ENCODE assay signal across 22 mouse cellular contexts in the genomic region with DNA sequence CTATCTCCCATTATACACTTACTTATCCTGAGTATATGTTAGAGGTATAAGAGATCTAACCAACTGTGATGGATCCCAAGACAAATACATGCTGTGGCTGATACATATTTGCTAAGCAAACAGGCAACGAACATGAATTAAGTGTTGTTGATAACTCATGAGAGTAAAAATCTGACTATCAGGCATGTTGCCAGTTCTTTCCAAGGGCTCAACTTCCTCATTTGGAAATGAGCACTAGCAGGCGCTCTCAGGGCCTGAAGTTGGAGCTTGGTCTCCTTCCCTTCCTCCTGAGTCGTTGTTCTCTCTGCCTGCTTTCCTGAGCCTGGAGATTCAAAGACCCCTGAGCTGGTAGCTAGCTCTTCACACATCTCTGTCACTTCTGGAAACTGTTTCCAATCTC.
DNase-seq lines count a peak whose midpoint lies in the region; ATAC-seq and TF ChIP-seq lines count a peak whose summit lies in the region.
"Had no signal": no experiment of that assay in that cellular context is flagged by ENCODE, and none has a peak within 500 bp of the region (broad histone marks: within the 10 kb centered on the region; RNA-seq: fewer than 3 reads in every experiment).

No protein-coding gene starts in this region.

- H3K4me2 ChIP-seq in intestine, postnatal 0 days (replicated peaks; ENCODE audit: low read depth): no peak overlapping the region
- no peak overlapping the region for H3K4me2 ChIP-seq in intestine, embryonic 16.5 days (ENCODE audit: low read depth, low read length)
- H3K4me2 ChIP-seq in midbrain, embryonic 13.5 days (replicated peaks): no peak overlapping the region
- no peak overlapping the region for H3K4me2 ChIP-seq in liver, embryonic 12.5 days
- H3K4me2 ChIP-seq: embryonic facial prominence, embryonic 12.5 days; forebrain, embryonic 12.5 days; heart, embryonic 13.5 days; hindbrain, embryonic 13.5 days had no signal

- TF ChIP-seq CTCF in intestine, postnatal 0 days (IDR thresholded peaks at IDR 0.05; ENCODE audit: low read depth): 0 out of 2 replicates have a peak, but pooled peaks have one; percentile 8

- no peak overlapping the region for H3K4me3 ChIP-seq in intestine, postnatal 0 days (ENCODE audit: low read depth, low read length)
- H3K4me3 ChIP-seq in intestine, embryonic 16.5 days (ENCODE audit: low read length): no peak overlapping the region
- H3K4me3 ChIP-seq in midbrain, embryonic 13.5 days (replicated peaks): no peak overlapping the region
- no peak overlapping the region for H3K4me3 ChIP-seq in liver, embryonic 12.5 days
- H3K4me3 ChIP-seq: embryonic facial prominence, embryonic 12.5 days; forebrain, embryonic 12.5 days; gastrocnemius, adult 2 months; heart, embryonic 13.5 days; hindbrain, embryonic 13.5 days had no signal

- WGBS in intestine, postnatal 0 days: 57% methylated on average over 3 of the region's 3 CpGs
- 54% methylated on average over 3 of the region's 3 CpGs for WGBS in intestine, embryonic 16.5 days
- 84% methylated on average over 3 of the region's 3 CpGs for WGBS in midbrain, embryonic 13.5 days
- WGBS in liver, embryonic 12.5 days (ENCODE audit: insufficient replicate concordance): 38% methylated on average over 3 of the region's 3 CpGs

- DNase-seq in 416B (ENCODE audit: low read depth): peak; percentile 20
- DNase-seq in lung, postnatal 25 days (ENCODE audit: low spot score): peak; percentile 13
- no peak for DNase-seq in right cerebral cortex, postnatal 10 days (ENCODE audit: low spot score in 2 of 2)
- DNase-seq: adrenal gland, adult 8-10 months; cerebellum, adult 11 months; cerebellum, adult 9-10 months; cerebellum, postnatal 25 days; forebrain, postnatal 0 days; gastrocnemius, adult 2 months; gastrocnemius, postnatal 25 days; heart, postnatal 4 days had no signal

- H3K4me1 ChIP-seq in intestine, postnatal 0 days (replicated peaks; ENCODE audit: control insufficient read depth, insufficient read depth, low read length): no peaks in the 10 kb centered on the region
- no peaks in the 10 kb centered on the region for H3K4me1 ChIP-seq in intestine, embryonic 16.5 days (ENCODE audit: control insufficient read depth, insufficient read depth, low read length)
- H3K4me1 ChIP-seq in midbrain, embryonic 13.5 days (replicated peaks): no peaks in the 10 kb centered on the region
- no peaks in the 10 kb centered on the region for H3K4me1 ChIP-seq in liver, embryonic 12.5 days
- H3K4me1 ChIP-seq: embryonic facial prominence, embryonic 12.5 days; forebrain, embryonic 12.5 days; hindbrain, embryonic 13.5 days had no signal

- H3K9me3 ChIP-seq in intestine, postnatal 0 days (ENCODE audit: control insufficient read depth): no peaks in the 10 kb centered on the region
- no peaks in the 10 kb centered on the region for H3K9me3 ChIP-seq in intestine, embryonic 16.5 days (ENCODE audit: control insufficient read depth, low read length)
- no peaks in the 10 kb centered on the region for H3K9me3 ChIP-seq in midbrain, embryonic 13.5 days
- no peaks in the 10 kb centered on the region for H3K9me3 ChIP-seq in liver, embryonic 12.5 days (replicated peaks)
- H3K9me3 ChIP-seq: embryonic facial prominence, embryonic 12.5 days; forebrain, embryonic 12.5 days; heart, embryonic 13.5 days; hindbrain, embryonic 13.5 days had no signal

- H3K9ac ChIP-seq in intestine, postnatal 0 days (ENCODE audit: low read depth, low read length): no peak overlapping the region
- no peak overlapping the region for H3K9ac ChIP-seq in intestine, embryonic 16.5 days (ENCODE audit: low read depth, low read length)
- H3K9ac ChIP-seq in midbrain, embryonic 13.5 days (replicated peaks): no peak overlapping the region
- H3K9ac ChIP-seq in liver, embryonic 12.5 days: no peak overlapping the region
- H3K9ac ChIP-seq: embryonic facial prominence, embryonic 12.5 days; forebrain, embryonic 12.5 days; forebrain, postnatal 0 days; heart, embryonic 13.5 days; hindbrain, embryonic 13.5 days had no signal

- no peaks in the 10 kb centered on the region for H3K36me3 ChIP-seq in intestine, postnatal 0 days (ENCODE audit: control insufficient read depth, insufficient read depth)
- no peaks in the 10 kb centered on the region for H3K36me3 ChIP-seq in intestine, embryonic 16.5 days (ENCODE audit: control insufficient read depth, insufficient read depth, low read length)
- no peaks in the 10 kb centered on the region for H3K36me3 ChIP-seq in midbrain, embryonic 13.5 days
- H3K36me3 ChIP-seq in liver, embryonic 12.5 days: no peaks in the 10 kb centered on the region
- H3K36me3 ChIP-seq: embryonic facial prominence, embryonic 12.5 days; forebrain, embryonic 12.5 days; heart, embryonic 13.5 days; hindbrain, embryonic 13.5 days had no signal

- no peaks in the 10 kb centered on the region for H3K27me3 ChIP-seq in intestine, postnatal 0 days (replicated peaks; ENCODE audit: control insufficient read depth, insufficient read depth, low read length)
- H3K27me3 ChIP-seq in intestine, embryonic 16.5 days (replicated peaks; ENCODE audit: control insufficient read depth, insufficient read depth, low read length): no peaks in the 10 kb centered on the region
- no peaks in the 10 kb centered on the region for H3K27me3 ChIP-seq in midbrain, embryonic 13.5 days
- H3K27me3 ChIP-seq in liver, embryonic 12.5 days (replicated peaks): no peaks in the 10 kb centered on the region
- H3K27me3 ChIP-seq: CH12.LX; embryonic facial prominence, embryonic 12.5 days; forebrain, embryonic 12.5 days; heart, embryonic 13.5 days; hindbrain, embryonic 13.5 days had no signal

- H3K27ac ChIP-seq in intestine, postnatal 0 days (ENCODE audit: low read depth, low read length): no peak overlapping the region
- no peak overlapping the region for H3K27ac ChIP-seq in intestine, embryonic 16.5 days (ENCODE audit: low read length)
- H3K27ac ChIP-seq in midbrain, embryonic 13.5 days: no peak overlapping the region
- no peak overlapping the region for H3K27ac ChIP-seq in liver, embryonic 12.5 days
- H3K27ac ChIP-seq: embryonic facial prominence, embryonic 12.5 days; forebrain, embryonic 12.5 days; gastrocnemius, adult 2 months; heart, embryonic 13.5 days; hindbrain, embryonic 13.5 days; hindbrain, postnatal 0 days had no signal

- no peak for ATAC-seq in intestine, postnatal 0 days
- ATAC-seq in intestine, embryonic 16.5 days: no peak
- peak; percentile 42 to 56; a peak in 2 of 4 replicates for ATAC-seq in hematopoietic stem cell, adult 5-6 weeks (replicated peaks in 1 of 2; ENCODE audit: insufficient read depth in 1 of 2, low FRiP score in 2 of 2, low TSS enrichment in 1 of 2, low read depth in 1 of 2, poor library complexity in 2 of 2, severe bottlenecking in 2 of 2)
- ATAC-seq in midbrain, embryonic 13.5 days: no peak
- ATAC-seq in liver, embryonic 12.5 days: no peak
- ATAC-seq: forebrain, postnatal 0 days; hindbrain, postnatal 0 days had no signal

Comparison
In these comparisons a context has a peak if more than half of its experiments do, and no peak if none do; other contexts are left out.
1. ATAC-seq: peak in hematopoietic stem cell, adult 5-6 weeks (2 of 2); none in intestine, postnatal 0 days (single experiment), intestine, embryonic 16.5 days (single experiment), midbrain, embryonic 13.5 days (single experiment) and liver, embryonic 12.5 days (single experiment).
2. DNase-seq: peak in 416B (single experiment) and lung, postnatal 25 days (single experiment); none in right cerebral cortex, postnatal 10 days (0 of 2).